20 mouse cellular contexts compared by ENCODE assay signal in the genomic region with DNA sequence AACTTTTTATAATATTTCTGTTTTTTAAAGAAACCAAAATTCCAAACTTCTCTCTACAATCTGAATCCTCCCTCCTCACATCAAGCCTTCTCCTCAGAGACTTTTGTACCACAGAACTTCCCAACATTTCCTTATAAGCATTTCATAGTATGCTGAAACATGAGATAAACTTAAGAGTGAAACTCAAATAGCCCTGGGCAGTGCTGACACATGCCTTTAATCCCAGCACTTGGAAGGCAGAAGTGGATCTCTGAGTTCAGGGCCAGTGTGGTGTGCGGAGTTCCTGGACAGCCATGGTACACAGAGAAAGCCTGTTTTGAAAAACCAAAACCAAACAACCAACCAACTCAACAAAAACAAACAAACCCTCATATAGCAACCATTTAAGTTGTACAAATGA. TPM values are rescaled to one million over a fixed set of nuclear protein-coding genes. Genes with fewer than 3 reads are reported as not detected.
A peak's percentile ranks its signal among the peaks of the same experiment; 100 is the strongest.
DNase-seq lines count a peak whose midpoint lies in the region; ATAC-seq and TF ChIP-seq lines count a peak whose summit lies in the region.
"Had no signal": no experiment of that assay in that cellular context is flagged by ENCODE, and none has a peak within 500 bp of the region (broad histone marks: within the 10 kb centered on the region; RNA-seq: fewer than 3 reads in every experiment).

No protein-coding gene starts in this region.

- no peak for DNase-seq in heart, adult 18-20 months
- DNase-seq in 3T3-L1 (ENCODE audit: low read depth, low spot score), result peak; percentile 56
- peak; percentile 77 for DNase-seq in NIH3T3 (ENCODE audit: low read depth)
- DNase-seq in cerebellum, adult 2 months, result no peak
- DNase-seq: adrenal gland, postnatal 14 days; cerebellum, adult 8-10 months; cerebellum, postnatal 36 days; embryo, embryonic 11 days; kidney, adult 11 months had no signal

- no peaks in the 10 kb centered on the region for H3K27me3 ChIP-seq in heart, embryonic 15.5 days
- no peaks in the 10 kb centered on the region for H3K27me3 ChIP-seq in small intestine, adult 2 months (ENCODE audit: control insufficient read depth, insufficient read depth, low read length)
- no peaks in the 10 kb centered on the region for H3K27me3 ChIP-seq in neural tube, embryonic 15.5 days (replicated peaks)
- H3K27me3 ChIP-seq in cerebellum, adult 2 months (ENCODE audit: control insufficient read depth, insufficient read depth, low read length), result no peaks in the 10 kb centered on the region
- H3K27me3 ChIP-seq: hindbrain, embryonic 12.5 days; neural tube, embryonic 13.5 days had no signal

- no peak for ATAC-seq in heart, embryonic 15.5 days (replicated peaks; ENCODE audit: insufficient number of reproducible peaks, insufficient read depth, low FRiP score, low read depth)
- no peak for ATAC-seq in neural tube, embryonic 15.5 days (ENCODE audit: low FRiP score)
- ATAC-seq: midbrain, embryonic 16.5 days had no signal

- no peak for TF ChIP-seq POLR2A in small intestine, adult 2 months (IDR thresholded peaks at IDR 0.05; ENCODE audit: low read depth, low read length)
- TF ChIP-seq POLR2A in cerebellum, adult 2 months (IDR thresholded peaks at IDR 0.05; ENCODE audit: borderline replicate concordance, insufficient read depth, low read length), result no peak

- WGBS in heart, embryonic 15.5 days, result 50% methylated on average over 1 of the region's 1 CpGs
- WGBS in small intestine, adult 2 months, result 79% methylated on average over 1 of the region's 1 CpGs
- WGBS in neural tube, embryonic 15.5 days, result 92% methylated on average over 1 of the region's 1 CpGs
- 97% methylated on average over 1 of the region's 1 CpGs for WGBS in cerebellum, adult 2 months

- no peak for TF ChIP-seq CTCF in small intestine, adult 2 months (IDR thresholded peaks at IDR 0.05; ENCODE audit: extremely low read depth, insufficient read length, insufficient replicate concordance, low read depth, low read length)
- no peak for TF ChIP-seq CTCF in cerebellum, adult 2 months (IDR thresholded peaks at IDR 0.05; ENCODE audit: borderline replicate concordance, insufficient read depth, low read depth, low read length)

- H3K4me2 ChIP-seq in heart, embryonic 15.5 days, result no peak overlapping the region
- no peak overlapping the region for H3K4me2 ChIP-seq in neural tube, embryonic 15.5 days
- H3K4me2 ChIP-seq: forebrain, embryonic 12.5 days; hindbrain, embryonic 12.5 days; liver, embryonic 15.5 days; neural tube, embryonic 13.5 days had no signal

- H3K36me3 ChIP-seq in heart, embryonic 15.5 days, result no peaks in the 10 kb centered on the region
- no peaks in the 10 kb centered on the region for H3K36me3 ChIP-seq in small intestine, adult 2 months (ENCODE audit: control insufficient read depth, insufficient read depth, low read length)
- no peaks in the 10 kb centered on the region for H3K36me3 ChIP-seq in neural tube, embryonic 15.5 days
- H3K36me3 ChIP-seq: forebrain, embryonic 12.5 days; hindbrain, embryonic 12.5 days; liver, embryonic 15.5 days; midbrain, embryonic 10.5 days; neural tube, embryonic 13.5 days had no signal

- no peaks in the 10 kb centered on the region for H3K9me3 ChIP-seq in heart, embryonic 15.5 days (replicated peaks)
- no peaks in the 10 kb centered on the region for H3K9me3 ChIP-seq in neural tube, embryonic 15.5 days (replicated peaks)
- H3K9me3 ChIP-seq: forebrain, embryonic 12.5 days; hindbrain, embryonic 12.5 days; liver, embryonic 15.5 days; midbrain, embryonic 10.5 days; neural tube, embryonic 13.5 days had no signal

- H3K4me1 ChIP-seq in heart, embryonic 15.5 days (replicated peaks), result peaks cover 11% of the 10 kb centered on the region
- no peaks in the 10 kb centered on the region for H3K4me1 ChIP-seq in small intestine, adult 2 months (ENCODE audit: control insufficient read depth, insufficient read depth, insufficient read length, low read length)
- peaks cover 14% of the 10 kb centered on the region for H3K4me1 ChIP-seq in neural tube, embryonic 15.5 days
- peaks cover 4% of the 10 kb centered on the region; the same call in 1 of the 2 replicates for H3K4me1 ChIP-seq in cerebellum, adult 2 months (ENCODE audit: control insufficient read depth, insufficient read depth, low read length)

- no peak overlapping the region for H3K4me3 ChIP-seq in heart, embryonic 15.5 days
- no peak overlapping the region for H3K4me3 ChIP-seq in small intestine, adult 2 months (ENCODE audit: low read depth, low read length)
- no peak overlapping the region for H3K4me3 ChIP-seq in neural tube, embryonic 15.5 days (replicated peaks)
- H3K4me3 ChIP-seq in cerebellum, adult 2 months (replicated peaks; ENCODE audit: insufficient read depth, low read depth, low read length), result no peak overlapping the region
- H3K4me3 ChIP-seq: forebrain, embryonic 12.5 days; hindbrain, embryonic 12.5 days; liver, embryonic 15.5 days; midbrain, embryonic 10.5 days; myocyte; neural tube, embryonic 13.5 days had no signal

- peak overlapping the region; percentile 31 for H3K27ac ChIP-seq in heart, embryonic 15.5 days
- H3K27ac ChIP-seq in small intestine, adult 2 months (ENCODE audit: insufficient read depth, low read depth, low read length), result 0 out of 2 replicates have a peak overlapping the region, but pooled peaks have one; percentile 24
- no peak overlapping the region for H3K27ac ChIP-seq in neural tube, embryonic 15.5 days (replicated peaks)
- no peak overlapping the region for H3K27ac ChIP-seq in cerebellum, adult 2 months (ENCODE audit: insufficient read depth, low read length)
- H3K27ac ChIP-seq: forebrain, embryonic 12.5 days; hindbrain, embryonic 12.5 days; liver, embryonic 15.5 days; midbrain, embryonic 10.5 days; neural tube, embryonic 13.5 days had no signal

- no peak overlapping the region for H3K9ac ChIP-seq in heart, embryonic 15.5 days
- no peak overlapping the region for H3K9ac ChIP-seq in neural tube, embryonic 15.5 days (replicated peaks)
- H3K9ac ChIP-seq: forebrain, embryonic 12.5 days; hindbrain, embryonic 12.5 days; liver, embryonic 15.5 days; neural tube, embryonic 13.5 days had no signal

RNA-seq across cellular contexts. Expression of a gene that starts 16.6 kb away (rescaled TPM):
- 355 and 388 TPM in 2 replicates for polyA plus RNA-seq in heart, embryonic 15.5 days (2015; fragmentation: Nextera tagmentation; extraction: Ambion mirVana)
- total RNA-seq in heart, adult 18-20 months (2021), result 1,000 to 10,000 TPM in 1 of 2 experiments, 100 to 1,000 TPM in 1; 874 to 1,007 TPM
- 65.7 and 119 TPM in 2 replicates for polyA plus RNA-seq in small intestine, adult 2 months (2012; rRNA removed)
- 228 and 239 TPM in 2 replicates for polyA plus RNA-seq in neural tube, embryonic 15.5 days (2015; fragmentation: Nextera tagmentation; extraction: Ambion mirVana)
- 278 and 280 TPM in 2 replicates for polyA plus RNA-seq in cerebellum, adult 2 months (2012; rRNA removed)

RNA-seq across cellular contexts. Expression of a gene that starts 16.6 kb away (rescaled TPM):
- 22.5 and 29.2 TPM in 2 replicates for polyA plus RNA-seq in heart, embryonic 15.5 days (2015; fragmentation: Nextera tagmentation; extraction: Ambion mirVana)
- 10 to 100 TPM; 18.3 to 26.0 TPM for total RNA-seq in heart, adult 18-20 months (2021)
- 5.9 and 9.6 TPM in 2 replicates for polyA plus RNA-seq in small intestine, adult 2 months (2012; rRNA removed)
- polyA plus RNA-seq in neural tube, embryonic 15.5 days (2015; fragmentation: Nextera tagmentation; extraction: Ambion mirVana), result 48.6 and 55.3 TPM in 2 replicates
- polyA plus RNA-seq in cerebellum, adult 2 months (2012; rRNA removed), result 33.1 and 33.7 TPM in 2 replicates

RNA-seq across cellular contexts. Expression of a gene that starts 19.0 kb away (rescaled TPM):
- 98.2 and 98.3 TPM in 2 replicates for polyA plus RNA-seq in heart, embryonic 15.5 days (2015; fragmentation: Nextera tagmentation; extraction: Ambion mirVana)
- 10 to 100 TPM; 70.7 to 74.4 TPM for total RNA-seq in heart, adult 18-20 months (2021)
- polyA plus RNA-seq in small intestine, adult 2 months (2012; rRNA removed), result 16.8 and 25.0 TPM in 2 replicates
- polyA plus RNA-seq in neural tube, embryonic 15.5 days (2015; fragmentation: Nextera tagmentation; extraction: Ambion mirVana), result 86.6 and 89.5 TPM in 2 replicates
- 91.1 and 95.2 TPM in 2 replicates for polyA plus RNA-seq in cerebellum, adult 2 months (2012; rRNA removed)

RNA-seq across cellular contexts. Expression of a gene that starts 35.5 kb away (rescaled TPM):
- 11.4 and 14.5 TPM in 2 replicates for polyA plus RNA-seq in heart, embryonic 15.5 days (2015; fragmentation: Nextera tagmentation; extraction: Ambion mirVana)
- total RNA-seq in heart, adult 18-20 months (2021), result 1 to 10 TPM; 3.5 to 3.7 TPM
- polyA plus RNA-seq in small intestine, adult 2 months (2012; rRNA removed), result 3.5 and 4.0 TPM in 2 replicates
- polyA plus RNA-seq in neural tube, embryonic 15.5 days (2015; fragmentation: Nextera tagmentation; extraction: Ambion mirVana), result 123 and 207 TPM in 2 replicates
- polyA plus RNA-seq in cerebellum, adult 2 months (2012; rRNA removed), result 234 and 254 TPM in 2 replicates
- total RNA-seq: granulocyte monocyte progenitor cell, adult 5-6 weeks had no signal

Comparison
In these comparisons a context has a peak if more than half of its experiments do, and no peak if none do; other contexts are left out.
1. H3K27ac ChIP-seq: peak in heart, embryonic 15.5 days (single experiment) and small intestine, adult 2 months (single experiment); none in neural tube, embryonic 15.5 days (single experiment) and cerebellum, adult 2 months (single experiment).
2. DNase-seq: peak in 3T3-L1 (single experiment) and NIH3T3 (single experiment); none in heart, adult 18-20 months (0 of 2) and cerebellum, adult 2 months (0 of 2).